Mouse (Mus musculus) adrenal gland, adult 10 weeks (tissue): Measurements from ENCODE around the gene Shank3. TPM values are rescaled to one million over a fixed set of nuclear protein-coding genes. Genes with fewer than 3 reads are reported as not detected.

Source experiments
- polyA plus RNA-seq: library from polyadenylated mRNA; stranded (reverse); fragments of 350-450 nt; fragmentation: Illumina TruSeq; extraction: RNeasy Lipid Tissue Mini Kit (QIAGEN cat#74804); gene quantifications from one replicate; pipeline ENCODE4 v1.2.3, GENCODE M21; 2014; ENCODE audit warnings: low read depth, low replicate concordance

The Shank3 gene
- 1.3 TPM for polyA plus RNA-seq

GRCm38 (mm10) chr15:89498961-89499688 is at the start of gene Shank3:
Gene Shank3, plus strand, starts transcription at chr15:89499623.

GRCm38 (mm10) chr15:89453865-89454478 is 45.5 kb upstream of the Shank3 start, which contains the start of gene Mapk8ip2:
Gene Mapk8ip2, plus strand, starts transcription at chr15:89453913.

GRCm38 (mm10) chr15:89477091-89477491 is 22.3 kb upstream of the Shank3 start, which contains the start of gene Arsa:
Gene Arsa, minus strand, starts transcription at chr15:89477425.

GRCm38 (mm10) chr15:89568114-89568513 is 68.7 kb downstream of the Shank3 start, which contains the start of gene Acr:
Gene Acr, plus strand, starts transcription at chr15:89568326.

GRCm38 (mm10) chr15:89591723-89592455 is 92.5 kb downstream of the Shank3 start, which contains the start of gene Rabl2:
Gene Rabl2, minus strand, starts transcription at chr15:89591923.

Other genes with a start within 250 kb of the Shank3 start
- 3.1 TPM for gene Sbf1, start 184.3 kb upstream of the Shank3 start, polyA plus RNA-seq
- gene Adm2, start 176.9 kb upstream of the Shank3 start, polyA plus RNA-seq = not detected
- not detected for gene Miox, start 165.2 kb upstream of the Shank3 start, polyA plus RNA-seq
- 3.0 TPM for gene Lmf2, start 144.0 kb upstream of the Shank3 start, polyA plus RNA-seq
- 12.4 TPM for gene Ncaph2, start 143.9 kb upstream of the Shank3 start, polyA plus RNA-seq
- gene Sco2, start 125.8 kb upstream of the Shank3 start, polyA plus RNA-seq = 0.52 TPM
- not detected for gene Tymp, start 122.6 kb upstream of the Shank3 start, polyA plus RNA-seq
- gene Odf3b, start 120.3 kb upstream of the Shank3 start, polyA plus RNA-seq = not detected
- gene Klhdc7b, start 114.7 kb upstream of the Shank3 start, polyA plus RNA-seq = not detected
- gene Syce3, start 89.1 kb upstream of the Shank3 start, polyA plus RNA-seq = not detected
- gene Cpt1b, start 73.8 kb upstream of the Shank3 start, polyA plus RNA-seq = 4.1 TPM
- 0.47 TPM for gene C730034F03Rik, start 70.0 kb upstream of the Shank3 start, polyA plus RNA-seq
- gene Gm44502, start 69.9 kb upstream of the Shank3 start, polyA plus RNA-seq = not detected
- gene Chkb, start 69.7 kb upstream of the Shank3 start, polyA plus RNA-seq = 30.0 TPM
- 2.4 TPM for gene Mapk8ip2, start 45.7 kb upstream of the Shank3 start, polyA plus RNA-seq
- gene Arsa, start 22.2 kb upstream of the Shank3 start, polyA plus RNA-seq = 2.6 TPM
- gene Acr, start 68.7 kb downstream of the Shank3 start, polyA plus RNA-seq = not detected
- gene Rabl2, start 92.3 kb downstream of the Shank3 start, polyA plus RNA-seq = 6.4 TPM